Mouse (Mus musculus) hindbrain, postnatal 0 days (tissue): ENCODE data around the gene Pemt. TPM values are rescaled to one million over a fixed set of nuclear protein-coding genes. Genes with fewer than 3 reads are reported as not detected.
A peak's percentile ranks its signal among the peaks of the same experiment; 100 is the strongest.

Experiments
- ATAC-seq: fragments of 200-750 bp; cut with Nextera tagmentation; 2 replicates; pipeline ENCODE4 v1.8.0; 2017; ENCODE audit warnings: mild to moderate bottlenecking, moderate TSS enrichment, moderate library complexity
- DNase-seq: peaks from one replicate; pipeline ENCODE4 v3.0.0-alpha.2; 2015; ENCODE audit warnings: low spot score
- H3K27ac ChIP-seq: fragments of 300-500 bp; sonication (generic); 2 replicates; pipeline ENCODE4 v1.5.1; 2014; ENCODE audit warnings: mild to moderate bottlenecking
- H3K27me3 ChIP-seq: fragments of 300-500 bp; sonication (generic); 2 replicates; pipeline ENCODE4 v1.6.1; 2014; ENCODE audit warnings: low read length, mixed read lengths; ENCODE audit not compliant: insufficient read depth
- H3K36me3 ChIP-seq: fragments of 300-500 bp; sonication (generic); 2 replicates; pipeline ENCODE4 v1.6.1; 2014; ENCODE audit warnings: low read length, mixed read lengths; ENCODE audit not compliant: insufficient read depth
- H3K4me1 ChIP-seq: fragments of 300-500 bp; sonication (generic); 2 replicates; pipeline ENCODE4 v1.6.1; 2014; ENCODE audit warnings: antibody characterized with exemption, low read length, mixed read lengths; ENCODE audit not compliant: insufficient read depth
- H3K4me2 ChIP-seq: fragments of 300-500 bp; sonication (generic); 2 replicates; pipeline ENCODE4 v1.6.1; 2014; ENCODE audit warnings: low read depth, mild to moderate bottlenecking, low read length, moderate library complexity, mixed read lengths
- H3K4me3 ChIP-seq: fragments of 300-500 bp; sonication (generic); 2 replicates; pipeline ENCODE4 v1.5.1; 2014; ENCODE audit warnings: low read length
- H3K9ac ChIP-seq: fragments of 300-500 bp; sonication (generic); replicated peaks from 2 replicates; pipeline ENCODE4 v1.6.1; 2014; ENCODE audit warnings: mild to moderate bottlenecking, low read length, moderate library complexity, mixed read lengths
- H3K9me3 ChIP-seq: fragments of 300-500 bp; sonication (generic); 2 replicates; pipeline ENCODE4 v1.6.1; 2016; ENCODE audit warnings: low read length, mixed read lengths
- CTCF ChIP-seq: IDR thresholded peaks from 2 replicates; pipeline ENCODE4 v1.5.1; 2016; ENCODE audit warnings: antibody characterized with exemption, control low read depth, low read depth
- WGBS: fragments of 180-500 bp; shearing (Covaris S2); extraction: QIAGEN DNeasy Blood & Tissue Kit; methylation state at CpG from one replicate; pipeline ENCODE4 v1.1.7; 2014; 5-methylcytosine and 5-hydroxymethylcytosine counted together
- polyA plus RNA-seq: library from polyadenylated mRNA; unstranded; fragments of >200 nt; fragmentation: Nextera tagmentation; extraction: Ambion mirVana; gene quantifications from 2 replicates; pipeline ENCODE4 v1.2.1, GENCODE M21; 2015
- total RNA-seq: library from RNA; depleted of rRNA; stranded (reverse); fragments of >200 nt; gene quantifications from 2 replicates; pipeline ENCODE4 v1.2.3, GENCODE M21; 2014

The Pemt gene
- total and polyA plus RNA-seq, 2 experiments from 2014 or later = 12.6 to 14.5 TPM

- no peak for TF ChIP-seq CTCF
- peak; percentile 34 for DNase-seq
- Histone ChIP-seq H3K4me1 (peaks cover 7% of the 10 kb centered on the region; the same call in 1 of the 2 replicates), H3K4me3 (no peak overlapping the region), H3K9ac (no peak overlapping the region), H3K27ac (peak overlapping the region; percentile 1; the same call in 1 of the 2 replicates), H3K9me3 (no peaks in the 10 kb centered on the region), H3K27me3 (no peaks in the 10 kb centered on the region), H3K4me2 (no peak overlapping the region), H3K36me3 (no peaks in the 10 kb centered on the region)
- no peak for ATAC-seq
- 56% methylated on average over 3 of the region's 3 CpGs for WGBS
Measured at GRCm38 (mm10) chr11:60009451-60009850, 36.8 kb downstream of the Pemt start.

GRCm38 (mm10) chr11:60005866-60006265 lies 40.4 kb downstream of the Pemt start:
- no peak overlapping the region for H3K9ac ChIP-seq
- no peak overlapping the region for H3K4me3 ChIP-seq
- WGBS = 75% methylated on average over 3 of the region's 3 CpGs
- no peaks in the 10 kb centered on the region for H3K27me3 ChIP-seq
- DNase-seq (no peak), ATAC-seq (no peak)
- H3K4me2 ChIP-seq = no peak overlapping the region
- peaks cover 7% of the 10 kb centered on the region; the same call in 1 of the 2 replicates for H3K4me1 ChIP-seq
- H3K36me3 ChIP-seq = no peaks in the 10 kb centered on the region
- no peak overlapping the region for H3K27ac ChIP-seq
- no peak for TF ChIP-seq CTCF
- no peaks in the 10 kb centered on the region for H3K9me3 ChIP-seq

GRCm38 (mm10) chr11:60004716-60005115 lies 41.6 kb downstream of the Pemt start:
- H3K36me3 ChIP-seq = no peaks in the 10 kb centered on the region
- no peak overlapping the region for H3K4me3 ChIP-seq
- no peak overlapping the region for H3K4me2 ChIP-seq
- 46% methylated on average over 6 of the region's 6 CpGs for WGBS
- H3K27me3 ChIP-seq = no peaks in the 10 kb centered on the region
- no peaks in the 10 kb centered on the region for H3K9me3 ChIP-seq
- H3K4me1 ChIP-seq = peaks cover 7% of the 10 kb centered on the region; the same call in 1 of the 2 replicates
- ATAC-seq = no peak
- no peak overlapping the region for H3K27ac ChIP-seq
- no peak for TF ChIP-seq CTCF
- DNase-seq = no peak
- H3K9ac ChIP-seq = no peak overlapping the region

- Histone ChIP-seq H3K4me1 (no peaks in the 10 kb centered on the region), H3K9ac (no peak overlapping the region), H3K4me3 (no peak overlapping the region), H3K27me3 (no peaks in the 10 kb centered on the region), H3K27ac (no peak overlapping the region), H3K4me2 (no peak overlapping the region), H3K36me3 (no peaks in the 10 kb centered on the region), H3K9me3 (no peaks in the 10 kb centered on the region)
- no peak for TF ChIP-seq CTCF
- no peak for ATAC-seq
- 80% methylated on average over 8 of the region's 8 CpGs for WGBS
- DNase-seq = no peak
Measured at GRCm38 (mm10) chr11:60003811-60004210, 42.5 kb downstream of the Pemt start.

- no peaks in the 10 kb centered on the region for H3K36me3 ChIP-seq
- ATAC-seq (no peak), DNase-seq (no peak)
- WGBS = 82% methylated on average over 5 of the region's 5 CpGs
- no peaks in the 10 kb centered on the region for H3K27me3 ChIP-seq
- TF ChIP-seq CTCF = no peak
- H3K4me2 ChIP-seq = no peak overlapping the region
- no peak overlapping the region for H3K27ac ChIP-seq
- H3K9me3 ChIP-seq = no peaks in the 10 kb centered on the region
- no peaks in the 10 kb centered on the region for H3K4me1 ChIP-seq
- H3K4me3 ChIP-seq = no peak overlapping the region
- no peak overlapping the region for H3K9ac ChIP-seq
Measured at GRCm38 (mm10) chr11:60001231-60001980, 44.9 kb downstream of the Pemt start.

GRCm38 (mm10) chr11:59994318-59994717 lies 52.0 kb downstream of the Pemt start:
- TF ChIP-seq CTCF = no peak
- DNase-seq (no peak), ATAC-seq (no peak)
- H3K4me3 ChIP-seq = no peak overlapping the region
- 65% methylated on average over 9 of the region's 9 CpGs for WGBS
- no peaks in the 10 kb centered on the region for H3K4me1 ChIP-seq
- no peak overlapping the region for H3K27ac ChIP-seq
- H3K27me3 ChIP-seq = no peaks in the 10 kb centered on the region
- no peaks in the 10 kb centered on the region for H3K9me3 ChIP-seq
- no peaks in the 10 kb centered on the region for H3K36me3 ChIP-seq
- H3K4me2 ChIP-seq = no peak overlapping the region
- no peak overlapping the region for H3K9ac ChIP-seq

GRCm38 (mm10) chr11:59991365-59991764 lies 54.9 kb downstream of the Pemt start:
- no peak for ATAC-seq

More at GRCm38 (mm10) chr11:59991365-59991764, 54.9 kb downstream of the Pemt start:
- 76% methylated on average over 8 of the region's 8 CpGs for WGBS
- no peaks in the 10 kb centered on the region for H3K27me3 ChIP-seq
- no peak overlapping the region for H3K4me2 ChIP-seq
- no peak overlapping the region for H3K4me3 ChIP-seq
- H3K9me3 ChIP-seq = no peaks in the 10 kb centered on the region
- TF ChIP-seq CTCF = no peak
- no peak for DNase-seq
- H3K27ac ChIP-seq = no peak overlapping the region
- no peak overlapping the region for H3K9ac ChIP-seq
- H3K4me1 ChIP-seq = no peaks in the 10 kb centered on the region
- no peaks in the 10 kb centered on the region for H3K36me3 ChIP-seq
